ENCODE assay signal across 13 mouse cellular contexts in the genomic region with DNA sequence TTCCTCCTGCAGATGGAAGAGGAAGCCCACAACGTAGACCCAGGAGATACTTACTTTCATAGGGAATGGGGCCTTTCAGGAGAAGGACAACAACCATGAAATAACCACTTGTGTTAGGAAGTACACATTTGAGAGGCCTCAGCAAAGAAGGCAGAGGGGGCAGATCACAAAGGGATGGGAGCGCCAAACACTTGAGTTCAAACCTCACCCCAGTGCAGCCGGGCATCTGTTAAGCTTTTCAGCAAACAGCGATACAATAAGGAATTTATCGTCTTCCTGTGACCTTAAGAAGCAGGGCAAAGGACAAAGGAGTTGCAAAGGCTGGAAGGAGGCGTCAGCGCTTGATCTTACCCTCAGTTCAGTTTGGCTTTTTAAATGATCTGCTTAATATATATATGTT. TPM values are rescaled to one million over a fixed set of nuclear protein-coding genes. Genes with fewer than 3 reads are reported as not detected.
DNase-seq lines count a peak whose midpoint lies in the region; ATAC-seq and TF ChIP-seq lines count a peak whose summit lies in the region.
"Had no signal": no experiment of that assay in that cellular context is flagged by ENCODE, and none has a peak within 500 bp of the region (broad histone marks: within the 10 kb centered on the region; RNA-seq: fewer than 3 reads in every experiment).

No protein-coding gene starts in this region.

- H3K27me3 ChIP-seq in kidney, embryonic 14.5 days (ENCODE audit: control insufficient read depth, insufficient read depth, low read length), result no peaks in the 10 kb centered on the region
- H3K27me3 ChIP-seq in heart, embryonic 16.5 days (ENCODE audit: control insufficient read depth, insufficient read depth, low read length), result no peaks in the 10 kb centered on the region
- H3K27me3 ChIP-seq in liver, postnatal 0 days (ENCODE audit: insufficient read depth, low read length), result no peaks in the 10 kb centered on the region
- H3K27me3 ChIP-seq: midbrain, embryonic 13.5 days; neural tube, embryonic 12.5 days had no signal

- WGBS in kidney, embryonic 14.5 days, result 61% methylated on average over 7 of the region's 7 CpGs
- 49% methylated on average over 7 of the region's 7 CpGs for WGBS in heart, embryonic 16.5 days
- WGBS in liver, postnatal 0 days (ENCODE audit: insufficient replicate concordance), result 23% methylated on average over 7 of the region's 7 CpGs

- H3K9ac ChIP-seq in kidney, embryonic 14.5 days (ENCODE audit: low read depth, low read length), result no peak overlapping the region
- H3K9ac ChIP-seq in heart, embryonic 16.5 days (ENCODE audit: low read length), result 0 out of 2 replicates have a peak overlapping the region, but pooled peaks have one; percentile 22
- no peak overlapping the region for H3K9ac ChIP-seq in liver, postnatal 0 days (replicated peaks)
- H3K9ac ChIP-seq: hindbrain, embryonic 14.5 days; midbrain, embryonic 13.5 days; neural tube, embryonic 12.5 days had no signal

- DNase-seq in kidney, postnatal 10 days, result no peak
- DNase-seq in liver, postnatal 0 days, result no peak
- DNase-seq in MN1 (ENCODE audit: low spot score), result no peak
- no peak for DNase-seq in cerebellum, adult 9-10 months
- DNase-seq: cerebellum, postnatal 10 days; left cerebral cortex, postnatal 4 days; right cerebral cortex, adult 18-20 months had no signal

- no peak overlapping the region for H3K4me3 ChIP-seq in kidney, embryonic 14.5 days (ENCODE audit: low read length)
- no peak overlapping the region for H3K4me3 ChIP-seq in brown adipose tissue, adult 24 weeks (ENCODE audit: insufficient read depth, low read depth, low read length)
- no peak overlapping the region for H3K4me3 ChIP-seq in heart, embryonic 16.5 days (ENCODE audit: low read length)
- H3K4me3 ChIP-seq in liver, postnatal 0 days (ENCODE audit: low read depth, low read length), result no peak overlapping the region
- H3K4me3 ChIP-seq: midbrain, embryonic 13.5 days; neural tube, embryonic 12.5 days had no signal

- H3K4me1 ChIP-seq in kidney, embryonic 14.5 days (ENCODE audit: control insufficient read depth, insufficient read depth, low read length), result peaks cover 8% of the 10 kb centered on the region; the same call in 1 of the 2 replicates
- peaks cover 24% of the 10 kb centered on the region; the same call in 1 of the 2 replicates for H3K4me1 ChIP-seq in brown adipose tissue, adult 24 weeks (ENCODE audit: control insufficient read depth, insufficient read depth, insufficient read length, low read length)
- H3K4me1 ChIP-seq in heart, embryonic 16.5 days (ENCODE audit: control insufficient read depth, insufficient read depth, low read length), result peaks cover 18% of the 10 kb centered on the region
- peaks cover 23% of the 10 kb centered on the region for H3K4me1 ChIP-seq in liver, postnatal 0 days (ENCODE audit: insufficient read depth)
- H3K4me1 ChIP-seq: midbrain, embryonic 13.5 days; neural tube, embryonic 12.5 days had no signal

- ATAC-seq in kidney, embryonic 14.5 days (ENCODE audit: low FRiP score, low TSS enrichment), result no peak
- no peak for ATAC-seq in heart, embryonic 16.5 days (replicated peaks; ENCODE audit: extremely low read depth, insufficient read depth, low FRiP score)
- no peak for ATAC-seq in liver, postnatal 0 days
- ATAC-seq: midbrain, embryonic 13.5 days had no signal

- TF ChIP-seq EP300 in liver, postnatal 0 days (IDR thresholded peaks at IDR 0.05; ENCODE audit: low read depth), result no peak

- H3K27ac ChIP-seq in kidney, embryonic 14.5 days (ENCODE audit: low read depth, low read length), result peak overlapping the region; percentile 19; the same call in 1 of the 2 replicates
- H3K27ac ChIP-seq in brown adipose tissue, adult 24 weeks (replicated peaks; ENCODE audit: low read depth, low read length), result peak overlapping the region; percentile 79
- peak overlapping the region; percentile 77 for H3K27ac ChIP-seq in heart, embryonic 16.5 days (ENCODE audit: low read length)
- peak overlapping the region; percentile 63 for H3K27ac ChIP-seq in liver, postnatal 0 days (ENCODE audit: low read depth)
- H3K27ac ChIP-seq: hindbrain, embryonic 14.5 days; midbrain, embryonic 13.5 days; neural tube, embryonic 12.5 days had no signal

- H3K4me2 ChIP-seq in kidney, embryonic 14.5 days (replicated peaks; ENCODE audit: low read depth, low read length), result no peak overlapping the region
- H3K4me2 ChIP-seq in heart, embryonic 16.5 days (ENCODE audit: low read depth, low read length), result peak overlapping the region; percentile 51
- H3K4me2 ChIP-seq in liver, postnatal 0 days (ENCODE audit: low read depth, low read length), result peak overlapping the region; percentile 31
- H3K4me2 ChIP-seq: hindbrain, embryonic 14.5 days; midbrain, embryonic 13.5 days; neural tube, embryonic 12.5 days had no signal

- no peaks in the 10 kb centered on the region for H3K36me3 ChIP-seq in kidney, embryonic 14.5 days (ENCODE audit: control insufficient read depth, insufficient read depth, low read length)
- no peaks in the 10 kb centered on the region for H3K36me3 ChIP-seq in heart, embryonic 16.5 days (ENCODE audit: control insufficient read depth, insufficient read depth)
- no peaks in the 10 kb centered on the region for H3K36me3 ChIP-seq in liver, postnatal 0 days (replicated peaks; ENCODE audit: insufficient read depth, low read length)
- H3K36me3 ChIP-seq: midbrain, embryonic 13.5 days; neural tube, embryonic 12.5 days had no signal

- no peaks in the 10 kb centered on the region for H3K9me3 ChIP-seq in kidney, embryonic 14.5 days (ENCODE audit: control insufficient read depth, low read length)
- no peaks in the 10 kb centered on the region for H3K9me3 ChIP-seq in heart, embryonic 16.5 days (replicated peaks; ENCODE audit: control insufficient read depth, low read length)
- no peaks in the 10 kb centered on the region for H3K9me3 ChIP-seq in liver, postnatal 0 days (ENCODE audit: low read length)
- H3K9me3 ChIP-seq: midbrain, embryonic 13.5 days; neural tube, embryonic 12.5 days had no signal

- no peak for TF ChIP-seq CTCF in liver, postnatal 0 days (IDR thresholded peaks at IDR 0.05; ENCODE audit: low read depth)

RNA-seq across cellular contexts. Expression of a gene that starts 10.0 kb away (rescaled TPM):
- polyA plus RNA-seq in kidney, embryonic 14.5 days (2014; fragmentation: Nextera tagmentation; extraction: Ambion mirVana), result 13.3 and 18.2 TPM in 2 replicates
- polyA plus RNA-seq in brown adipose tissue, adult 24 weeks (2012; ENCODE audit: insufficient read depth, insufficient read length, missing spikeins), result 16.0 and 18.9 TPM in 2 replicates
- polyA plus RNA-seq in heart, embryonic 16.5 days (2015; fragmentation: Nextera tagmentation; extraction: Ambion mirVana), result 7.8 and 8.1 TPM in 2 replicates
- polyA plus RNA-seq in liver, postnatal 0 days (2015; fragmentation: Nextera tagmentation; extraction: Ambion mirVana), result 3.7 and 3.9 TPM in 2 replicates

RNA-seq across cellular contexts. Expression of a gene that starts 33.2 kb away (rescaled TPM):
- 45.1 and 59.2 TPM in 2 replicates for polyA plus RNA-seq in kidney, embryonic 14.5 days (2014; fragmentation: Nextera tagmentation; extraction: Ambion mirVana)
- polyA plus RNA-seq in brown adipose tissue, adult 24 weeks (2012; ENCODE audit: insufficient read depth, insufficient read length, missing spikeins), result 12.1 and 19.1 TPM in 2 replicates
- 47.9 and 51.7 TPM in 2 replicates for polyA plus RNA-seq in heart, embryonic 16.5 days (2015; fragmentation: Nextera tagmentation; extraction: Ambion mirVana)
- polyA plus RNA-seq in liver, postnatal 0 days (2015; fragmentation: Nextera tagmentation; extraction: Ambion mirVana), result 16.0 and 16.4 TPM in 2 replicates

Comparison
In these comparisons a context has a peak if more than half of its experiments do, and no peak if none do; other contexts are left out.
1. H3K27ac ChIP-seq: peak in every context shown above with its lines; median percentile 79 in brown adipose tissue, adult 24 weeks; 77 in heart, embryonic 16.5 days; 63 in liver, postnatal 0 days; 19 in kidney, embryonic 14.5 days.